Mouse (Mus musculus) mouse trophoblast stem cell (cell line): ENCODE results near the gene Tfap2c.

Experiments used
- in situ Hi-C, 2 experiments: fragments of 300-500 bp; cut with MseI, MboI; formaldehyde crosslinking; loops; 2 replicates in 1 of 2; 3 replicates in 1 of 2; pipeline ENCODE4 v1.15.1; 2025

Tfap2c gene

DNA sequence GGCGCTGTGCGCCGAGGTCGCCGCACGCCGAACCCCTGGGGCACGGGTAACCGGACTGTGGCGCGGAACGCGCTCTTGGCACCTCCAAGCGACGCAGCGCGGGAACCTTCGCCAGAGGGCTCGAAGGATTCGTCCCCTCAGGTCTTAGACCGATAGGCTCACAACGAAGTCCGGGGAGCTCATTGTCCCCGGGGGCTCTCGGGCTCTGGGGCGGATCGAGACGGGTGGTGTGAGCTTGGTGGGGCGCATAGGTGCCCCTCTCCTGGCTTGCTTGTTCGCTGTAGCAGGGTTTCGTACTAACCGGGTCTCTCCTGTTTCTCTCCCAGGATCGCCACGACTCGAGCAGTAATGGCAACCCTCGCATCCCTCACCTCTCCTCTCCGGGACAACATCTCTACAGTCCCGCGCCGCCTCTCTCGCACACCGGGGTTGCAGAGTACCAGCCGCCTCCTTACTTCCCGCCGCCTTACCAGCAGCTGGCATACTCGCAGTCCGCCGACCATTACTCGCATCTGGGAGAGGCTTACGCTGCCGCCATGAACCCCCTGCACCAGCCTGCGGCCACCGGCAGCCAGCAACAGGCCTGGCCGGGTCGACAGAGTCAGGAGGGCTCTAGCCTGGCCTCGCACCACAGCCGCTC is 1.8 kb downstream of the Tfap2c start:
- in situ Hi-C loops, result loop anchor here (10.0 kb wide), 2 partner anchors 214 to 224 kb away; no protein-coding TSS in a partner anchor

GRCm38 (mm10) chr2:172551872-172552271 is 2.5 kb downstream of the Tfap2c start:
- in situ Hi-C loops, result loop anchor here (10.0 kb wide), 2 partner anchors 213 to 223 kb away; no protein-coding TSS in a partner anchor

DNA sequence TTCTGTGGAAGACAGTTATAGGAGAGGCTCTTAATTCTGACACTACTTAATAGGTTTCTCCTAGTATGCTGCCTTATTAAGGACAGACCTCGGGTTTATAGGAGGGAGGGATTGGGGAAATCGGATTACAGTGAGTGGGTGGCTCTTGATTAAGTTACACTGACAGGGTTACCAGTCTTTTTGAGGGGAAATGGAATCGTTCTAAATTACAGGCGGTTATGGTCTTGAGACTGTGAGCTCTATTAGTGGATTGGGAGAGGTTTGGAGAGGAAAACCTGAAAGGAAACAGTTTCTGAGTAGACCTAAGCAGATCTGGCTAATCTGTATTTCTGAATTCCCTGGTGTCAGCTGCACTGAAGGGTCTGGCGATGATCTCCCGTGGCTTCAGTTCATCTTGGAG is 3.3 kb downstream of the Tfap2c start:
- in situ Hi-C loops, result loop anchor here (10.0 kb wide), 2 partner anchors 212 to 222 kb away; no protein-coding TSS in a partner anchor

DNA sequence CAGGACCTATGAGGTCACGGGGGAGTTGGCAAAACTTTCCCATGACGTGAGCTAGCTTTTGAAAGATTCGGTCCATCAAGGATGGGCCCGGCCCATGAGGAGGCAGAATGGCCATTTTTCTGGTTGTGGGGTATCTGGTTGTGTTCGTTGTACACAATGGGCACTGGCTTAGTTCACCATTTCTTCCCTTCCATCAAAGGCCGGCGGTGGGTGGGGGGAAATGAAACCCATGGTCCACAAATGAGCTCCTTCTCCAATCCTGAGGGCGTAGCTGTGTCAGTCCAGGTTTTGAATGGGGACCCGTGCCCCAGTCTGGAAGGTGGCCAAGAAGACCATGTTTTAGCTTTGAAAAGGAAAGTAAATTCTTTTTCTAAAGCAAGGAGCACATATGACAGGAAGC is 4.8 kb downstream of the Tfap2c start:
- in situ Hi-C loops, result loop anchor here (10.0 kb wide), 2 partner anchors 211 to 221 kb away; no protein-coding TSS in a partner anchor

DNA sequence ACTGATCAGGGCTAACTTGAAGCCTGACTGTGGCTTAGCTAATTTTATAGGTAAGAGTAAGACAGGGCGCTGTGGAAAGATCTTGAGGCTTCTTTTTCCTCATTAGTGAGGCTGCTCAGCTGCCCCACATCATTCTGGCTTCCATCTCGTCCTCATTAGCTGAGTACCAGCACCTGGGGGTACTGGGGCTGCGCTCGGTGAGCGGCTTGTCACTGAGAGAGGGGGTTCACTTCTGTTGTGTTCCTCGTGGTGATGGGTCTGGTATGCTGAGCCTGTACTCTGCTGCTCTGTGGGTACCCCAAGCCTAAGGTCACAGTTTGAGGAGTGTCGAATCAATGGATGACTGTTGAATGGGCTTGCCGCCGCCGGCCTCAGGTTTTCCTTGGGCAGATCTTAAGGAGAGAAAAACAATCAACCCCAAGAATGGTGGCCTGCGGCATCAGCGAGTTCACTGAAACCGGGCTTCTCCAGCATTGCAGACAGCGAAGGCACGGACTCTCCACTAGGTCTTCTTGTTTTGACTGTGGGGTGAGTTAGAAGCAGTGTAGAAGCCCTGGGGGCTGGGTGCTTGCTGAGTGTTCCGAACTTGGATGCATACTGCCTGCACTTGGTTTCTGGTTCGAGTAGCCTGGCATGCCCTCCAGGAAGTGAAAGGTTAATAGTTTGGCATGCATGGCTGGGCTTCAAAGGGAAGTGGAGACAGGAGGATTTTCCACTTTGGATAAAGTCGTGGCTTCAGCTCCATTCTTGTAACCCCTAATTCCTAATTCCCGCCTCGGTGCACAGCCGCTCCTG is 9.5 kb downstream of the Tfap2c start:
- in situ Hi-C loops, result loop anchor here (10.0 kb wide), 2 partner anchors 206 to 216 kb away; no protein-coding TSS in a partner anchor

DNA sequence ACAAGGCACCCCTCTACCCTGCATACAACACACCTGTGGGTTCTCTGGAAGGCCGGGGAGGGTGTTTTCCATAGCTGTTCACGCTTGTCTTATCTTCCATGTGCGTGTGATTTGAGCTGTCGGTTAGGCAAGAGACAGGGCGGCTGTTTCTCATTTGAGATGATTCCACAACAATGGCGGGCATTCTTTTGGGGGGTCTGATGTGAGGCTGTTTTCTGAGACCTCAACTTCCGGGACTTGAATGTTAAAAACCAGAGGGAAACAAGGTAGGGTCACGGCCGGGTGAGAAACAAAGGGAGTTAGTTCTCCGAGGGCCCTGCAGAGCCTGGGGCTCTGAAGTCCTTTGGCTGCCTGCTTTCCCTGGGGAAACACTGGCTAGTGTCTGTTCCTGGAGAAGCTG is 11.6 kb downstream of the Tfap2c start:
- in situ Hi-C loops, result no loop called here

- in situ Hi-C loops, result no loop called here
Observed at GRCm38 (mm10) chr2:172567835-172568234, 18.4 kb downstream of the Tfap2c start.

GRCm38 (mm10) chr2:172568466-172568865 is 19.1 kb downstream of the Tfap2c start:
- in situ Hi-C loops, result no loop called here

- in situ Hi-C loops, result no loop called here
Observed at GRCm38 (mm10) chr2:172577196-172577766, 27.9 kb downstream of the Tfap2c start.

DNA sequence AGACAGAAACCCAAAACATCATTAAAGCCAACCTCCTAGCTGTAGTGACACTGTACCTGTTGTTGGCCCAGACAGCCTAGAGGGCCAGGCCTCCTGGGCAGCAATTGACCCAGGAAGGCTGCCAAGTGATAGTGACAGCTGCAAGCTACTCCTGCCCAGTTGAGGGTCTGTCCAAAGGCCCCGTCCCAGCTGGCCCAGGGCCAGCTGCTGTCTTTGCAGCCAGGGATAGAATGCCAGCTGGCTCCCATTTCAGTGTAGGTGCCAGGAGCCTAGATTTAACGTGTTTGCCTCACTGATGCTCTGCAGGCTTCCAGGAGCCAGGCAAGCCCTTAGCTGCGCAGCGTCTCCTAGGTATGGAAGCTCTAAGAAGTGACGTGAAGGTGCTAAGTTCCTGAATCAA is 29.8 kb downstream of the Tfap2c start:
- in situ Hi-C loops, result no loop called here

DNA sequence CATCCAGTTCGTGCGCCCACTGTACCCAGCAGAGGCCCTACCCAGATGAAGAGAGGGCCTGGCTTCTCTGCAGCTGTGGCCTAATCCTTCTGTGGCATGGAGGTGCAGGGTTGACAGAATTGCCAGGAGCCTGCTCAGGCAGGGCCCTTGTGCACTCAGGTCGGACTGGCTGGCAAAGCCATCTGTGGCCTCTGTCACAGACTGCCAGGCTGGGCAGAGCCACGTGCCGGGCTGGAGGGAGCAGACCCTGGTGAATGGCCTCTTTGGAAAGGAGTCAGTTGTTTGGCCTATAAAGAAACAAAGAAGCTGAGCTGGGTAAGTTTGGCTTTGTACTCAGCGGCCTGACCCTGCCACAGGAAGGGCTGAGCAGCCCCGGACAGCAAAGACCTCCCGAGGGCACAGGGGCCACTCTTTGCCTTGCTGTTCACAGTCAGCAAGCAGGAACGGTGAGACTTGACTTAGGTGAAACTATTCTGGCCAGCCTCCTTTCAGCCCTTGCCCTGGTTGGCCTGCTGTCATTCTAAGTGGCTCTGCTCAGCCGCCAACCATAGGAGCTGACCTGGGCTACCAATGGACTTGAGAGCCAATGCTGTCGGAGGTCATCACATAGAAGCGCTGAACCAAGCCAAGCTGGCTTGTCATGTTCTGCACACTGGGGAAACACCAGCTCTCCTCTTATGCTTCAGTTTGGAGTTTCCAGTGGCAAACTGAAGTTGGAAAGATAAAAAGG is 31.3 kb downstream of the Tfap2c start:
- in situ Hi-C loops, result no loop called here

DNA sequence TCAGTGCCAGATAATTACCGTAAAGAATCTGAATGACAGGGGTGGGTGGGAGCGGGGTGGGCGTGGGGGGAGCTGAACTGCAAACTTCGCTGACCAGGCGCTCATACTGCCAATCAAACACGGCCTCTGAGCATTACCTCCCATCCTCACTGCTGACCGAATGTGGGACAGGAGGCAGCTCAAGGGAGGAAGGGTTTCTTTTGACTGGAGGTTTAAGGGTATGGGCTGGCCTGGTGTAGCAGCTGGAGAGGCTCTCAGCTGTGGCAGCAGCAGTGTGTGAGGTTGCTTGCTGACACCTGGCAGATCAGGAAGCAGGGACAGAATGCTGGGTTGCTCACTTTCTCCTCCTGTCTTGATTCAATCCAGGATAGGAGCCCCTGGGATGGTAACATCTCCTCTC is 33.9 kb downstream of the Tfap2c start:
- in situ Hi-C loops, result no loop called here

GRCm38 (mm10) chr2:172585329-172585728 is 35.9 kb downstream of the Tfap2c start:
- in situ Hi-C loops, result no loop called here

DNA sequence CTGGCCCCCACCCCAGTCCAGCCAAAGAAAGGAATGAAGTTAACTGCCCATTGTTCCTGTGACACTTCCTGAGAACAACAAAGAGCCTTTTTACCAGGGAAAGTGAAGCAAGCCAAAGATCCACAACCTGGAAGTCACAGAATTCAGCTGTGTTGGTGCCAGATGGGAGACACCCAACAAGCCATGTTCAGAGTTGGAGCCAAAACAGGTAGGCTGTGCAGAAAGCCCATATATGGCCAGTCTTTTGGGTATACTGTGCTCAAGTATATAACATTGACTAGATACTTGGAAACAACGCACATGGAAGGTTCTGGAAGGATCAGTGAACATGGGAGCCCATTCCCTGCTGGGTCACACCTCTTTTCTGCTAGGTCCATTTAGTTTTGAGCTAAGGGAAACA is 39.7 kb downstream of the Tfap2c start:
- in situ Hi-C loops, result no loop called here

DNA sequence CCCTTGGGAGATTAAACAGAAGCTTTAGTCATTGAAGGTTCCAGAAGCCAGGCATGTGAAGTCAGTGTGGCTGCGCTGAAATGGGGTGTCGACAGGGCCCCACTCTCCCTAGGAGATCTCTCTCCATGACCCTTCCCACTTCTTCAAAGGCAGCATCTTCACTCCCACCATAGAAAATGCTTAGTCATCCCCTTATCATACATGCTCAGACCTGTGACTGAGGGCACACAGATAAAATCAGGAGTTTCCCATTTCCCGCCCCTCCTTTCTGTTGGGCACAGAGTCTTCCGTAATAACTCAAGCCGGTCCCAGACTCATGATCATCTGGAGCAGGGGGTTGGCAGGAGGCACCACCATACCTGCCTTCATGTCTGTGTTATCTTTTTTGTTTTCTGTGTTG is 41.4 kb downstream of the Tfap2c start:
- in situ Hi-C loops, result no loop called here

DNA sequence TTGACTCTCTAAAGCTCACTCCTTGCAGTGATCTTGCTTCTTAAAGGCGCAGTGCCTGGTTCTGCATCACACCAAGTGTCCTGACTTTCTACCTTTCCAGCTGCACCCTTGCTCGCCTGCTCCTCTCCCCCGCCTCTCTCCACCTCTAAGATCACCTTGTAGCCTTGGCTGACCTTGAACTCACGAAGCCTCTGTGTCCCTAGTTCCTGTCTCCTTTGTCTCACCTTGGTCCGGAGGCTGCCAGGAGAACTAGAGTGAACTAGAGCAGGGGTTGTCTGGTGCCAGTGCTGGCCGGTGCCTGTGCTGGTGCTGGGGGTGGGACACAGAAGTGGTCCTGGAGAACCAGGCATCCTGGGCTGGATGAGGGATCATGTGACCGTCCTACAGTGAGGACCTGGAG is 44.9 kb downstream of the Tfap2c start:
- in situ Hi-C loops, result no loop called here

DNA sequence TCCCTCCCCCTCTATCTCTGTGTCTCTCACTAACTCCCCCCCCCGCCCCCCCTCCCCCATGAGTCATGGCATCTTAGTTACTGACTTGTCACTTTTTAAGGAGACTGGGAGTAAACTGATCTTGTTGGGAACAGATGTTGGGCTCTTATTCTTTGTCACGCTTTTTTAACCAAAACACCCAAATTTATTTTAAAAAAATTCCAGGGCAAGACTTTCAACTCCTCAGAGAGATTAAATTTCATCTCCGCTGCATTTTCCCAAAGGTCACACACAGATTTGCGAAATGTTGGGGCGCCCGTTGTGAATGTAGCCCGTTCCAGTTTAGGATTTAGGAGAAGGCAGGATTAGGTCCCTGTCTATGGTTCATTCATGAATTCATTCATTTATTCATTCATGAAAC is 47.7 kb downstream of the Tfap2c start:
- in situ Hi-C loops, result no loop called here

DNA sequence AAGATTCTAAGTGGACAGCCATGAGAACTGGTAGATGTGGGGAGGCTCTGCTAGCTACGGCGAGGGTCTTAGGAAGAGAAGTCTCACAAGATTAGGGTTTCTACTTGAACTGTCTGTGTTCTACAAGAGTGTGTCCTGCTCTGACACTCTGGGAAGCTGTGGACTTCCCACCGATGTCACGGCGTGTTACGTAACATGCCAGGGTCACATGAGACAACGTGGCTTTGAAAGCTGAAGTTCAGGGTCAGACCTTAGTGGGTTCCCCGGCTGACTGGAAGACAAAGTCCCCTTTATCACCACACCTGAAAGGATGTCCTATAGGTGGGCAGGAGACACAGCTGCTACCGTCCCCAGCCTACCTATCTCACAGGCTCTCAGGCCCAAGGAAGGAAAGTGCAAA is 48.5 kb downstream of the Tfap2c start:
- in situ Hi-C loops, result no loop called here

DNA sequence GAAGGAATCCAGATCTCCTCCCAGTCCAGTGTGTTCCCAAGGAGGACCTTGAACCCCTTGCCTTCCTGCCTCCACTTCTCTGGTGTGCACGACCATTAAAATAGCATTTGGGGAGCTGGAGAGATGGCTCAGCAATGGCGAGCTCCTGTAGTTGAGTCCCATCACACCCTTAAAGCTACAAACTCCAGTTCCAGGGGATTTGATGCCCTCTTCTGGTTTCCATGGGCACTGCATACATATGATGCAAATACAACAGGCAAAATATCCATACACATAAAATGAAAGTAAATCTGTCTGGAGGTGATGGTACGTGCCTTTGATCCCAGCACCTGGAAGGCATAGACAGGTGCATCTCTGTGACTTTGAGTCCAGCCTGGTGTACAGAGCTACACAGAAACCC is 55.2 kb downstream of the Tfap2c start:
- in situ Hi-C loops, result no loop called here

DNA sequence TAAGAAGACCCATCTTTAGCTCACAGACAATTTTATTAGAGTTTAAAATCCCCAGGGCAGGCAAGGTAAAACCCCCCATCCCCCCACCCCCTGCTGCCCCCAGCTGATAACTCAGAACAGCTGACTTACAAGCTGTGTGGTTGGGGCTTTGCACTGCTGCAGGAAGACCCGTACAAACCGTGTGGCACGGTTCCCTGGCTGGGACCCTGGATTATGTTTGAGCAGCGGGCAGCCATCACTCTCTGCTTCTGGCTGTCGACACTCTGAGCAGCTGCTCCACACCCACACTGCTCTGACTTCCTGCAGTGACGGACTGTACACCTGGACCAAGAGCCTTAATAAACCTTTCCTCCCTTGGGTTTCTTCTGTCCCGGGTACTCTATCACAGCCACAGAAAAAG is 56.2 kb downstream of the Tfap2c start:
- in situ Hi-C loops, result no loop called here

- in situ Hi-C loops, result no loop called here
Observed at GRCm38 (mm10) chr2:172607710-172608109, 58.3 kb downstream of the Tfap2c start.
